Mouse (Mus musculus): ENCODE results near the gene Nudt6. TPM values are rescaled to one million over a fixed set of nuclear protein-coding genes. Genes with fewer than 3 reads are reported as not detected.

Gene Nudt6
- total RNA-seq, 2 experiments from 2014 or later = 27.2 to 30.8 TPM

GRCm38 (mm10) chr3:37396930-37397608 is 22.9 kb downstream of the Nudt6 start:
- no peak for DNase-seq
- intact Hi-C loops (cut with DNase I) = no loop called here

DNA sequence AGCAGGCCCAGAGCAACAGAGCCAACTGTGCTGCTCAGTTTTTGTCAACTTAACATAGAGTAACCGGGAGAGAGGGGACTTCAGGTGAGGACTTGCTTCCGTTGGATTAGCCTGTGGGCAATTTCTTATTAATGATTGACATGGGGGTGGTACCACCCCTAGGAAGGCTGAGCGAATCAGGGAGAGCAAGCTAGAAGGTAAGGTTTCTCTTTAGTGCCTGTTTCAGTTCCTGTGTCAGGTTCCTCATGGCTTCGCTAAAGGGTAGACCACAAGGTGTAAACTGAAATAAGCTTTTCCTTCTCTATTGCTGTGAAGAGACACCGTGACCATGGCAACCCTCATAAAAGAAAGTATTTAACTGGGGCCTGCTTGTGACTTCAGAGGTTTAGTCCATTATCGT is 32.7 kb downstream of the Nudt6 start:
- intact Hi-C loops (cut with DNase I) = no loop called here
- DNase-seq = no peak

GRCm38 (mm10) chr3:37383096-37383765 is 36.8 kb downstream of the Nudt6 start:
- intact Hi-C loops (cut with DNase I) = no loop called here
- DNase-seq = no peak

- no peak for DNase-seq
Measured at GRCm38 (mm10) chr3:37381457-37381856, 38.6 kb downstream of the Nudt6 start.

GRCm38 (mm10) chr3:37379930-37380881 is 39.8 kb downstream of the Nudt6 start:
- intact Hi-C loops (cut with DNase I) = no loop called here
- peak; percentile 63 to 65 for DNase-seq

More at GRCm38 (mm10) chr3:37381457-37381856, 38.6 kb downstream of the Nudt6 start:
- intact Hi-C loops (cut with DNase I) = no loop called here

GRCm38 (mm10) chr3:37379201-37379600 is 40.8 kb downstream of the Nudt6 start:
- intact Hi-C loops (cut with DNase I) = no loop called here
- DNase-seq = no peak

DNA sequence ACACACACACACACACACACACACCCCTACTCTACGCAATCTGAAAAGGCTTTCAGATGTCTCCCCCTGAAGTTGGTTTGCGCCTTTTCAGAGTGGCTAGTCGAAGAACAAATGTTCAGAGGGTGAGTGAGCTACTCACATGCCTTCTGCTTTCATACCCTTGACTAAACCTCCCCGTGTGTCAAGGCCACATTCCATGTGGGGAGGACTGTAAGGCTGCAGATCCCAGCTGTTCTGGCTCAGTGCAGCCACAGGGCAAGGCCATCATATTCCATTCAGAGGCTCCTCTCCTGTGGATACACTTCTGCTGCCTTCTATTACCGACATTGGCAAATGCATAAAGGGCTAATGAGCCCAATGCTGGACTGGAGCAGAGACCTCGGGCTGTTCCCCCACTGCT is 41.6 kb downstream of the Nudt6 start:
- intact Hi-C loops (cut with DNase I) = no loop called here
- DNase-seq = no peak

DNA sequence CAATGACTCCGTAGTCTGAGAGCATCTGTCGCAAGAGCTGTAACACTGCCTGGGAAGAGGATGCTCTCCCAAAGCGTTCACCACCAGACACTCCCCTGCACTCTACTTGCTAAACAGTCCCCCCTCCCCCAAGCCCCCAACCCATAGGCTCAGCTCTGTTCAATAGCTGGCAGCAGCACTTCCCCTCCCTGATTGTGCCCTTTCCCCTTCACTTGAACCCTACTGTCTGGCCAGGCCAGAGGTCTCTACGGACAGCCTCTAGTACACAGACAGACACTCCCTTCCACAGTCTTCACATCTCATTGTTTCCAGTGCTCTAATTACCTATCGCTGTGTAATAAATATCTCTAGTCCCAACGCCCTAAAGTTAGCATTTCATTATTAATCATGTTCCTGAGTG is 42.1 kb downstream of the Nudt6 start:
- intact Hi-C loops (cut with DNase I) = no loop called here
- no peak for DNase-seq

GRCm38 (mm10) chr3:37373712-37374111 is 46.3 kb downstream of the Nudt6 start:
- intact Hi-C loops (cut with DNase I) = no loop called here
- DNase-seq = no peak

DNA sequence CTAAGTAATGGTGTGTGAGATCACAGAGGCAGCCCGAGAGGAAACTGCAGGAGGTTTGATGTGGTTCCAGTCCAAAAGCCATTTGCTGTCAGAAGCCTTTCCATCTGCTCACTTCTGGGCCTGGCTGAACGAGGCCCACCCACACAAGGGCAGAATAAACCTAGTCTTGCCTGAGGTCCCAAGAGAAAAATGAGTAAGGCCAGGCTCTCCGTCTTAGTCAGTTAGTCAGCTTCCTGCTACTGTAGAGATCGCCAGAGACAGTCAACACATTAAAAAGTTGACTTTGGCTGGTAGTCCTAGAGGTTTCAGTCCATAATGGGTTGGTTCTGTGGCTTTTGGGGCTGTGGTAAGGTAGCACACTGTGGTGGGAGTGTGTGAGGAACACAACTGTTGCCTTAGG is 49.6 kb downstream of the Nudt6 start:
- intact Hi-C loops (cut with DNase I) = no loop called here
- DNase-seq = no peak

DNA sequence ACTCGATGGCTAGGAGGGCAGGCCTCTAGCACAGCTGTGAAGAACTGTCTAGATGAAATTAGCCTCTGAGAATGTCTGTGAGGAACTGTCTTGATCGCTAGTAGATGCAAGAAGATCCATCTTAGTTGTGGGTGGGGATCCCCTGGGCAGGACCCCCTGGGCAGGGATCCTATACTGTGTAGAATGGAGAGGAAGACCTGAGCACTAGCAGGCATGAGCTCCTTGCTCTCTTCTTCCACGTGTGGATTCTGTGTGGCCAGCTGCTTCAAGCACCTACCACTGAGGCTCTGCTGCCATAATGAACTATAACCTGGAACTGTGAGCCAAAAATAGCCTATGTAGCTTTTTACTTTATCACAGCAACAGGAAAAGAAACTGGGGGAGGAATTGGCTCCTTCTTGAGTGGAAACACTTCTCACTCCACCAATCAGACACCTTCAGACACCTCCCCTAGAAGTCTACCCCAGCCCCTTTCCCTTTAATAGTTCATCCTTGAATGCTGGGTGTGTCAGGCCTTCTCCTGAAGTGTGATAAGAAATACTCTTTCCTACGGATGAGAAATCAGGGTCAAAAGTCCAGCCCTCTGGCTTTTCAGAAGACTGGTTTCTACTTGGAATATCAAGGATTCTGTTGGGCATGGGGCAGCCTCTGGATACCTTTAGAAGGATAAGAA is 53.5 kb downstream of the Nudt6 start:
- intact Hi-C loops (cut with DNase I) = no loop called here
- DNase-seq = no peak

DNA sequence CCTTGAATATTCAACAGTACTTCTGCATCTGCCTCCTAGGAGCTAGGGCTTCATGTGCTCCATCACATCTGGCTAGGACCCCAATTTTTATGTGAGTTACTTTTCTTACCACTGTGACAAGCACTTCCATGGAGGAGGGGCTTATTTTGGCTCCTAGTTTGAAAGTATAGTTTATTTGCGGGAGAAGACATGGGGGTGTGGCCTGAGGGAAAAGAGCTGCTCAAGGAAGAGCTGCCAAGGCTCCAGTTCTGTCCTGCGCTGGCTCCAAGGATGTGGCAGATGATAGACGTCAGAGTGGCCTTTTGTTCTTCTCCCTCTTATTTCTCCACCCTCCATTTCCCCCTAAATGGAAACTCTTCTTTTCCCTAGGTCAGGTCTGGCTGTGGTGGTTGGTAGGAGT is 54.0 kb downstream of the Nudt6 start:
- DNase-seq = no peak
- intact Hi-C loops (cut with DNase I) = no loop called here

GRCm38 (mm10) chr3:37365144-37365543 is 54.9 kb downstream of the Nudt6 start:
- intact Hi-C loops (cut with DNase I) = no loop called here
- no peak for DNase-seq

GRCm38 (mm10) chr3:37360729-37361128 is 59.3 kb downstream of the Nudt6 start:
- intact Hi-C loops (cut with DNase I) = no loop called here

More at GRCm38 (mm10) chr3:37360729-37361128, 59.3 kb downstream of the Nudt6 start:
- no peak for DNase-seq

Other genes with a start within 250 kb of the Nudt6 start
- gene Il21, start 187.6 kb downstream of the Nudt6 start, total RNA-seq (2021) = not detected
- gene Bbs12, start 107.7 kb downstream of the Nudt6 start, total RNA-seq (2021) = 1 to 10 TPM; 1.2 to 1.5 TPM
- gene Cetn4, start 107.5 kb downstream of the Nudt6 start, total RNA-seq (2021) = under 1 TPM; 0.76 to 0.79 TPM
- gene Fgf2, start 71.9 kb downstream of the Nudt6 start, total RNA-seq (2021) = 1 to 10 TPM; 3.2 to 6.6 TPM
- gene Spata5, start 315 bp downstream of the Nudt6 start, total RNA-seq (2021) = 10 to 100 TPM; 15.6 to 18.3 TPM
- 10 to 100 TPM; 35.3 to 43.1 TPM for gene Spry1, start 219.7 kb upstream of the Nudt6 start, total RNA-seq (2021)